Mouse (Mus musculus) neural tube, embryonic 12.5 days (tissue): ENCODE results near the gene Cyp4x1. TPM values are rescaled to one million over a fixed set of nuclear protein-coding genes. Genes with fewer than 3 reads are reported as not detected.

ENCODE experiments used
- ATAC-seq: fragments of 200-750 bp; cut with Nextera tagmentation; 2 replicates; pipeline ENCODE4 v1.8.0; 2017; ENCODE audit warnings: low read depth, mild to moderate bottlenecking, moderate TSS enrichment, moderate library complexity; ENCODE audit not compliant: low FRiP score
- H3K27ac ChIP-seq: fragments of 300-500 bp; sonication (generic); 2 replicates; pipeline ENCODE4 v1.5.1; 2016
- H3K27me3 ChIP-seq: fragments of 300-500 bp; sonication (generic); replicated peaks from 2 replicates; pipeline ENCODE4 v1.6.1; 2016; ENCODE audit warnings: mild to moderate bottlenecking
- H3K36me3 ChIP-seq: fragments of 300-500 bp; sonication (generic); 2 replicates; pipeline ENCODE4 v1.6.1; 2016; ENCODE audit warnings: mild to moderate bottlenecking
- H3K4me1 ChIP-seq: fragments of 300-500 bp; sonication (generic); 2 replicates; pipeline ENCODE4 v1.6.1; 2016
- H3K4me2 ChIP-seq: fragments of 300-500 bp; sonication (generic); replicated peaks from 2 replicates; pipeline ENCODE4 v1.6.1; 2016; ENCODE audit warnings: mild to moderate bottlenecking
- H3K4me3 ChIP-seq: fragments of 300-500 bp; sonication (generic); 2 replicates; pipeline ENCODE4 v1.5.1; 2016
- H3K9ac ChIP-seq: fragments of 300-500 bp; sonication (generic); 2 replicates; pipeline ENCODE4 v1.6.1; 2016; ENCODE audit warnings: mild to moderate bottlenecking
- H3K9me3 ChIP-seq: fragments of 300-500 bp; sonication (generic); 2 replicates; pipeline ENCODE4 v1.6.1; 2016; ENCODE audit warnings: mild to moderate bottlenecking
- WGBS: fragments of 180-500 bp; shearing (Covaris S2); methylation state at CpG from one replicate; pipeline ENCODE4 v1.1.7; 2016; 5-methylcytosine and 5-hydroxymethylcytosine counted together
- polyA plus RNA-seq: library from polyadenylated mRNA; unstranded; fragments of >200 nt; fragmentation: Nextera tagmentation; extraction: Ambion mirVana; gene quantifications from 2 replicates; pipeline ENCODE4 v1.2.1, GENCODE M21; 2016

Gene Cyp4x1
- polyA plus RNA-seq, 1 experiment from 2014 or later: 3.2 TPM

DNA sequence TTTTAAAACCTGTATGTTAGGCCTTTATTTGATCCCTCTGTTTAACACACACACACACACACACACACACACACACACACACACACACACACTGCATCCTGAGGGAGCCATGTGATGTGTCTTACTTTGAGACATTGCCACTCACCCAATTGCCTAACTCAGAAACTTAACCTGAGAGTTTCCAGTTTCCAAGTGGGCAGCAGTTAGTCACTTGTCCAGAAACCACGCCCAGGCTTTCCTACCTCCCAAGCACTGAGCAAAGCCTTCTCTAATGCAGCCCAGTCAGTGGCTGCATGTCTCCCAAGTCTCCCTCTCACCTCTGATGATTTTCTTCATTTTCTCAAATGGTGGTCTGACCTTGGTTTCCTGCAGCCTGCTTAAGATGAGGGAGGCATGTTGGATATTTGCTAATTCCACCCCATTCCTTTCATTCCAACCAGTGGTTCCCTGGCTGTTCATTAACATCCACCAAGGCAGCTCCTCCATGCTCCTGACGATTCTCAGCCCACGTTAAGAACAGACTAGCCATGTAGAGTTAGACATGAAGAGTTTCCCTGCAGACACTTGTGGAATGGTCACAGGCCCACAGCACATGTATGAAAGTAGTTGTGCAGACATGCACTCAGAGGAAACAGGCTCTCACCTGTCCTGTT, 47.2 kb downstream of the Cyp4x1 start:
- no peak overlapping the region for H3K4me3 ChIP-seq
- H3K9ac ChIP-seq: no peak overlapping the region
- H3K36me3 ChIP-seq: no peaks in the 10 kb centered on the region
- H3K27ac ChIP-seq: no peak overlapping the region
- no peak for ATAC-seq
- WGBS: 54% methylated on average over 3 of the region's 3 CpGs
- no peaks in the 10 kb centered on the region for H3K4me1 ChIP-seq
- no peaks in the 10 kb centered on the region for H3K9me3 ChIP-seq
- no peak overlapping the region for H3K4me2 ChIP-seq
- peaks cover 18% of the 10 kb centered on the region for H3K27me3 ChIP-seq

DNA sequence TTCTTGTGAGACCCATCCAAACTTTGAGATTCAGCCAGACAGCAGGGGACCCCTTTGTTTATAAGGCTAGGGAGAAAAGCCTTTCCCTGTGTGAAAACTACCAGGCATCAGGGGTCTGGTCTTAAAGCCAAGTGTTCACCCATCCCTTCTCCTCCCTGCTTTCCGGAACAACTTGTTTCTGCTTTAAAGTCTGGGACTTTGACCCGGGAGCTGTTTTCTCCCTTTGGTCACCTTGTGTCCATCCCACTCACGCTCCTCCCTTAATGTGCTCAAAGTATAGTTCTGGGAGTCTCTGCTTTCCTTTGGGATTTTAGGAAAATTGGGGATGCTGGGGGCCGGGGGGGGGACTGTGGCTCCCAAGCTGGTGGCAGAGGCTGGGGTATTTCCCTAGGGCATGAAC, 47.8 kb downstream of the Cyp4x1 start:
- H3K9ac ChIP-seq: no peak overlapping the region
- H3K36me3 ChIP-seq: no peaks in the 10 kb centered on the region
- H3K4me3 ChIP-seq: no peak overlapping the region
- H3K4me1 ChIP-seq: no peaks in the 10 kb centered on the region
- ATAC-seq: no peak
- 67% methylated on average over 4 of the region's 4 CpGs for WGBS
- H3K4me2 ChIP-seq: no peak overlapping the region
- H3K27ac ChIP-seq: no peak overlapping the region
- peaks cover 18% of the 10 kb centered on the region for H3K27me3 ChIP-seq
- no peaks in the 10 kb centered on the region for H3K9me3 ChIP-seq

DNA sequence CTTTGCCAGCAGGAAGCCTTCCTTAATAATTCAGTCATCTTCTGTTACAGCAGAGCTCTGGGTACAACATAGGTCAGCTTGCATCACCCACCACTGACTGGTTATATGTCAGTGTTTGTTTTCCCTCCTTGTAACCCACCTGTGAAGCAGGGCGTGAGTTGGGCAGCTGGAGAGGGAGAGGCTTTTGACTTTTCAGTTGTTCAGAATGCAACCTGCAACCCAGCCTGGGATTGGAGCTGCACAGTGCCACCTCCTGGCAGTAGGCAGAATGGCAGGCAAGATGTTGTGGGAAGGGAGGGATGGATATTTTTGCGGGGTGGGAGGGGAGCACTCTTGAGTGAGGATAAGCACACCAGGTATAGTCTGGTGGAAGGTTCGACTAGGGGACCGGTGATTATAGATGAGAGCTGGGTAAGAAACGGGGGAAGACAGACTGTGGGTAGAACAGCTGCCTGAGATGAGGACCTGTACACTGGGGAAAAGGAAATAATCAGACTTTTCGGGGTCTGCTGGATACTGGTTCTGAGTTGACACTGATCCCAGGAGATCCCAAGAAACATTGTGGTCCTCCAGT, 48.5 kb downstream of the Cyp4x1 start:
- Histone ChIP-seq H3K4me1 (no peaks in the 10 kb centered on the region), H3K36me3 (no peaks in the 10 kb centered on the region), H3K4me2 (no peak overlapping the region), H3K9ac (no peak overlapping the region), H3K27ac (no peak overlapping the region), H3K4me3 (no peak overlapping the region), H3K27me3 (peaks cover 18% of the 10 kb centered on the region), H3K9me3 (no peaks in the 10 kb centered on the region)
- peak; percentile 61; the same call in 1 of the 2 replicates for ATAC-seq
- 20% methylated on average over 6 of the region's 6 CpGs for WGBS

DNA sequence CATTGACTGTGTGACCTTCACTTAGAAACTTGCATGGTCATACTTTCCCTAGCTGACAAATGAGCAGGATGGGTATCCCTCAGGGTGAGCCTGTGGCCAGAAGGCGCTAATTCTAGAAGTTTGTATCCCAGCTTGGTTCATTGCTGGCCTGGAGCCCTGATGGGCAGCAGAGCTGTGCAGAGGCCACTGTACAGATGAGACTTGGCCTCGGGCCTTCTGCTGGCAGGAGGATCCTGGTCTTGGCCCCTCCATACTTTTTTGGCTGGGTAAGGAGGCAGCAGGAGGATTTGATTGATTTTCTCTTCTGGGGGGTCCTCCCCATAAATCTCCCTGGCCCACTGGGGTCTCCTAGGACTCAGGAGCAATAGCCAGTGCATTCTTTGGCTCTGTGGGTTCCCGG, 51.0 kb downstream of the Cyp4x1 start:
- Histone ChIP-seq H3K9ac (no peak overlapping the region), H3K4me1 (peaks cover 21% of the 10 kb centered on the region), H3K36me3 (no peaks in the 10 kb centered on the region), H3K27ac (no peak overlapping the region), H3K4me3 (no peak overlapping the region), H3K9me3 (no peaks in the 10 kb centered on the region), H3K4me2 (no peak overlapping the region), H3K27me3 (peaks cover 6% of the 10 kb centered on the region)
- WGBS: 76% methylated on average over 3 of the region's 3 CpGs
- no peak for ATAC-seq

DNA sequence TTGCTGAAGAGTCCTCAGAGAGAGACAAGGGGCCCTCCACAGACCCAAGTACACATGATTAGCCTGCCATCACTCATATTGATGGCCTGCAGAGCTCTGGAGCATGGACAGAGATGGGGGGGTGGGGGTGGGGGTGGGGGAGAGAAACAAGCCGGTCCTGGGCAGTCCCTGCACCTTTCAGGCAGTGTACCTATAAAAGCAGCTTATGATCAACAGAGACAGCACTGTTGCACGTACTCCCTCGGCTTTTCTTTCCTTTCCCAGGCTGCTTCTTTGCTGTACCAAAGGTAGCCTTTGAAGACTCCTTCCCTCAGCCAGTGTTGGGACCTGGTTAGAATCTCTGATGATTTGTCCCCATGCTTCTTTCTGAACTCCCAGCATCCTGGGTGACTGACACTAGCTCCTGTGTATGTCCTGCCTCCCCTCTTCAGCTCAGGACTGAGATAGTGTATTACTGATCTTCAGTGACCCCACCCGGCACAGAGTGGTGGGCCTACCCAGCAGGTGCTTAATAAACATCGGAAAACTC, 54.2 kb downstream of the Cyp4x1 start:
- Histone ChIP-seq H3K27me3 (peaks cover 4% of the 10 kb centered on the region; the same call in 1 of the 2 replicates), H3K4me1 (peaks cover 21% of the 10 kb centered on the region), H3K4me3 (no peak overlapping the region)

DNA sequence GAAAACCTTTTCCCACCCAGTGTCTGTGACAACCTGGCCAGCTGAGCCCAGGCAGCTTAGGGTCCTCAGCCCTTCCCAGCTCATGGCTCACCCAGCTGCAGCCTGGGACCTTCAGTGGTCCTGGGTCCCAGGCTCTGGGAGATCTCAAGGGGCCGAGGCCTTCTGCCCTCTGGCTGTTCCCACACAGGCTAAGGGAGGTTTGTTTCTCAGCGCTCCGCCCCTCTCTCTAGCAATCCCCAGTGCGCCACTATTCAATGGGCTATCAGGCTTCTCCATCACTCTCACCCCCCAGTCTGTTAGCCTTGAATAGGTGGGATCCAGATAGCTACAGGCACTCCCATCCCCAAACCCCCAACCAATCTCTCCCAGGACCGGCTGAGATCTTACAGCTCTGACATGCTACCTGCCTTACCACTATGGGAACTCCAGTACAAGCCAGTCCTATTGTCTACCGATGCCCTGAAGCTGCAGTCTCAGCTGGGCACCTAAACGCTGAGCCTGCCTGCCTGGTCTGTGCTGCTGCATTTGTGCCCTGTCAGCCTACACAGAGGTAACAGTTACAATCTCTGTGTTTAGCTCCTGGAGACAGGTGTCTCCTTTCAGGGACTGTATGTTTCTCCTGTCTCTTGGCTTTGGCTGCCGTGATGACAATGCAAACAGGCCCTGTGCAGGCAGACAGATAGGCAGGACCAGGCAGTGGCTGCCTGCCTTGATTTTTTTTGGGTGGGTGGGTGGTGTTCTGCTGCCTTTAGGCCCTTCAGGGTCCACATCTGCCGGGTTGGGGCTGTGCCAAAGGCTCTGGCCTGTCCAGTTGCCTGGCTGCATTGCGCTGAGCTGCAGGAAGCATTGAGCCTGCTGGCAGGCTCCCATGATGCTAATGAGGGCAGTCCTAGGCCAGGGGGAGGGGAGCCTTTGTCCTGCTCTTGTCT, 54.9 kb downstream of the Cyp4x1 start:
- Histone ChIP-seq H3K9me3 (no peaks in the 10 kb centered on the region), H3K4me3 (no peak overlapping the region), H3K4me2 (peak overlapping the region; percentile 10), H3K9ac (0 out of 2 replicates have a peak overlapping the region, but pooled peaks have one; percentile 26), H3K36me3 (no peaks in the 10 kb centered on the region), H3K27ac (0 out of 2 replicates have a peak overlapping the region, but pooled peaks have one; percentile 2), H3K4me1 (peaks cover 21% of the 10 kb centered on the region), H3K27me3 (peaks cover 4% of the 10 kb centered on the region; the same call in 1 of the 2 replicates)
- peak; percentile 90 for ATAC-seq
- 12% methylated on average over 10 of the region's 10 CpGs for WGBS

More for the DNA sequence above, 54.2 kb downstream of the Cyp4x1 start:
- H3K36me3 ChIP-seq: no peaks in the 10 kb centered on the region
- peak; percentile 23; the same call in 1 of the 2 replicates for ATAC-seq
- H3K9ac ChIP-seq: peak overlapping the region; percentile 26; the same call in 1 of the 2 replicates
- 8% methylated on average over 5 of the region's 5 CpGs for WGBS
- peak overlapping the region; percentile 10 for H3K4me2 ChIP-seq
- no peaks in the 10 kb centered on the region for H3K9me3 ChIP-seq
- H3K27ac ChIP-seq: no peak overlapping the region

DNA sequence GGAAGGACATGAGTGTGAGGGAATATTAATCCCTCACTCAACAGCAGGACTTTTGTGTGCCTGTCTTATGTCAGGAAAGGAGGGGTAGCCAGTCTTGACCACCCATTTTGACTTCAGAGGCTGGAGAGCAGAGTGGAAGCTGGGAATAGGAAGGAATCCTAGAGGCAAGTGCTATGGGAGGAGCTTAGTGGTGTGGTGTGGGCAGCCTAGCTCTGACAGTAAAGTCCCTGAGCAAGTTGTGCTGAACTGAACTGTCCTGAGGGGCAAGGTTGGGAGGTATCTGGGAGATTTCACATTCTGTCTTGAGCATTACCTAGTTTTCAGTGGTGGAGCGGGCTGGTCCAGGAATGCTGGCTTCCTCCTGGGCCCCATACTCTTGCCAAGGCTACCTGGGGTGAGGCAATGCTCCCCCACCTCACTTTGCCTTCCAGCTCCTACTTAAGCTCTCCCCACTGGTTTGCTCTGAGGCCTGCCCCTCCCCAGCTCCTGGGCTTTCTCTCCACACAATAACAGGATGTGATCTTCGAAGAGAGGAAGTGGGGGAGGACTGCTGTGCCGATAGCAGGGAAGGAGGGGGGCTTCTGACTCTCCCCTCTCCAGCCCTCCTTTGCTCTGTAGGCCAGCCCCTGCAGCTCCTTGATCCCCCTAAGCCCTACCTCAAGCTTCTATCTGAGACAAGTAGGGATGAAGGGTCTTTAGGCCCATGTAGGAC, 58.7 kb downstream of the Cyp4x1 start:
- no peak for ATAC-seq
- 44% methylated on average over 3 of the region's 3 CpGs for WGBS
- Histone ChIP-seq H3K4me1 (peaks cover 21% of the 10 kb centered on the region), H3K27ac (no peak overlapping the region), H3K36me3 (no peaks in the 10 kb centered on the region), H3K27me3 (peaks cover 6% of the 10 kb centered on the region), H3K4me3 (no peak overlapping the region), H3K4me2 (no peak overlapping the region), H3K9me3 (no peaks in the 10 kb centered on the region), H3K9ac (no peak overlapping the region)

DNA sequence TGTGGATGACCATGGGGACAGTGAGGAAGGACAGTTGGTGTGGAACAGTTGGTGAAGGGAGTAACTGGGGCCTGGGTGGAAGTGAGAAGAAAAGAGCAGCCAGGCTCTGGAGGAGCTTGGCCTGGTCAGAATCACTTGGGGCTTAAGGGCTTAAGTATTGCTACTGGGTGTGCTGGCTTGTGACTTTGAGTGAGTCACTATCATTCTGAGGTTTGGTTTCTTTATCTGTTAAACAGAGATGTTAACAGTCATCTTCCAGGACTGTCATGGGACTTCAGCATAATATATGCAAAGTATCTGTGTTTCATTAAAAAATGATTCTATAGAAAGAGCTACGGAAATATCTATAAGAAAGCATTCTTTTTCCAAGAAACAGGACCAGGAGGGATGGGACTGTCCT, 59.3 kb downstream of the Cyp4x1 start:
- no peak overlapping the region for H3K27ac ChIP-seq

DNA sequence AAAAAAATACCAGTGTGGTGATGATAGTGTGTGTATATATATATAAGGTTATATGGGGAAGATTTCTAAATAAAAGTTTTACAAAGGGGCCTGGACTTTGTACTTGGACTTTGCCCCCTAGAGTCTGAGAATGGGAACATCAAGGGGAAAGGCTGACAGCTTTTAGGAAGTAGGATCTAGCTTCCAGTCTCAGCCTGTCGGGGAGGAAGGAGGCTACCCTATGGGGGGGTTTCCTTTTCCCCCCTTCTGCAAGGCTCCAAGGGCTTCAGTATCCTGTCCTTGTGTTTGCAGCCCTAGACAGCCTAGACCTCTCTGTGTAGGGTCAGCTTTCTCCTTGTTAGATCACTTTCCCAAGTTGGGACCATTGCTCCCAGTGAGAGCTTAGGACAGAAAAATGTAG, 62.4 kb downstream of the Cyp4x1 start:
- Histone ChIP-seq H3K36me3 (no peaks in the 10 kb centered on the region), H3K4me3 (no peak overlapping the region), H3K27me3 (peaks cover 34% of the 10 kb centered on the region), H3K4me2 (no peak overlapping the region), H3K4me1 (no peaks in the 10 kb centered on the region), H3K9ac (no peak overlapping the region), H3K27ac (no peak overlapping the region), H3K9me3 (no peaks in the 10 kb centered on the region)
- 41% methylated on average over 1 of the region's 1 CpGs for WGBS
- no peak for ATAC-seq

More for the DNA sequence above, 59.3 kb downstream of the Cyp4x1 start:
- H3K4me1 ChIP-seq: peaks cover 16% of the 10 kb centered on the region
- H3K9me3 ChIP-seq: no peaks in the 10 kb centered on the region
- H3K36me3 ChIP-seq: no peaks in the 10 kb centered on the region
- H3K4me3 ChIP-seq: no peak overlapping the region
- peaks cover 10% of the 10 kb centered on the region for H3K27me3 ChIP-seq
- no peak overlapping the region for H3K9ac ChIP-seq
- H3K4me2 ChIP-seq: no peak overlapping the region
- 95% methylated on average over 1 of the region's 1 CpGs for WGBS
- ATAC-seq: no peak

DNA sequence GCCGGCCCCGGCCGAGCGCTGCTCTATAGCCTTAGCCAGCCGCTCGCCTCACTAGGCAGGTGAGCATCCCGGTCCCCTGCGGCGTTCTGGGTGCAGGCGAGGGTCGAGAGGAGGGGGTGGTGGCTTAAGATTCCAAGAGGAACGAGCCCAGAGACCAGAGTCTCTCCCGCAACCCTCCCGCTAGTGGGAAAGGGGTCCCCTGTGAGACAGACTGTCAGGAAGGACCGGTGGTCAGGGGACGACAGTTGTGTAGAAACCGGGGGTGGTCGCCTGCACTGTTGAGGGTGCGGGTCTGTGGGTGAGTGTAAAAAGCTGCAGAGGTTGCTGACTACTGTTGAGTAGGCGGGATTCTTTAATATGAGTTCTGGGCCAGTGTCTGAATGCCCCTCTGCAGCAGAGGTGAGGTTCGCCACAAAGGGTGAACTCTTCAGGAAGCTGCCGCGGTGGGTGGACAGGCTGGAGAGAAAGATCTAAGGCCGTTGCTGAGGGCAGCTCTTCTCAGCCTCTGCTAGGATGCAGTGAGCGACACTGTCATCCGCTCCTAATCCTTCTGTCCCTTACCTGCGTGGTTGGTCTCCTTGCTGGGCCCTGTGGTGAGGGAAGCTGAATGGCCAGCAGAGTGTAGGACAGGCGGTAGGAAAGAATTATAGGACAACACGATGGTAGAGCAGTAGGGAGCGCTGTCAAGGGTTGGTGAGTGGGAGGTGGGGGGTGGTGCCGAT, 70.4 kb downstream of the Cyp4x1 start:
- Histone ChIP-seq H3K27ac (no peak overlapping the region), H3K27me3 (peaks cover 92% of the 10 kb centered on the region), H3K4me1 (peaks cover 13% of the 10 kb centered on the region), H3K36me3 (no peaks in the 10 kb centered on the region), H3K9me3 (no peaks in the 10 kb centered on the region), H3K9ac (peak overlapping the region; percentile 56), H3K4me3 (peak overlapping the region; percentile 48), H3K4me2 (peak overlapping the region; percentile 95)
- WGBS: 1% methylated on average over 31 of the region's 31 CpGs
- ATAC-seq: peak; percentile 25; the same call in 1 of the 2 replicates

DNA sequence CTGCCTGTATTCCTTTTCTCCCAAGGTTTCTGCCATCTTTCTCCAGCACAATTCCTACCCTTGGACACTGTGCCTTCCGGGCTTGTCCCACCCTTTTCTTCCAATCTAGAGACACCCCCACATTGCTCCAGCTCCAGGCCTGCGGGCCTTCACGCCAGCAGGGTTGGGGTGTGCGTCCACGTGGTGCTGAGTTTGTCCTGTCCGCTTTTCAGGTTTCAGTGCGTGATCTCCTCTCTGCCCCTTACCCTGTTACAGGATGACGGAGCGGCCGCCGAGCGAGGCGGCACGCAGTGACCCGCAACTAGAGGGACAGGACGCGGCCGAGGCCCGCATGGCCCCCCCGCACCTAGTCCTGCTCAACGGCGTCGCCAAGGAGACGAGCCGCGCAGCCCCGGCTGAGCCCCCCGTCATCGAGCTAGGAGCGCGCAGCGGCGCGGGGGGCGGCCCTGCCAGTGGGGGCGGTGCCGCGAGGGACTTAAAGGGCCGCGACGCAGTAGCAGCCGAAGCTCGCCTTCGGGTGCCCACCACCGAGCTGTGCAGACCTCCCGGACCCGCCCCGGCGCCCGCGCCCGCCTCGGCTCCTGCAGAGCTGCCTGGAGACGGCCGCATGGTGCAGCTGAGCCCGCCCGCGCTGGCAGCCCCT, 71.1 kb downstream of the Cyp4x1 start:
- Histone ChIP-seq H3K9me3 (no peaks in the 10 kb centered on the region), H3K27me3 (peaks cover 88% of the 10 kb centered on the region), H3K4me2 (peak overlapping the region; percentile 95), H3K9ac (peak overlapping the region; percentile 56), H3K4me1 (peaks cover 13% of the 10 kb centered on the region), H3K27ac (no peak overlapping the region), H3K36me3 (no peaks in the 10 kb centered on the region), H3K4me3 (peak overlapping the region; percentile 48)
- WGBS: under 1% methylated on average over 57 of the region's 58 CpGs
- peak; percentile 84 for ATAC-seq
